Mouse (Mus musculus) MN1 (cell line): ENCODE results near the gene Myo15.
"Not testable (repeated sequence)": the region's sequence is repeated elsewhere in the genome, so short reads cannot be mapped to it uniquely, and the experiment has no call there.

Source experiments
- DNase-seq: peaks from one replicate; pipeline ENCODE4 v3.0.0-alpha.2; 2016; ENCODE audit warnings: low spot score

Myo15 gene

DNA sequence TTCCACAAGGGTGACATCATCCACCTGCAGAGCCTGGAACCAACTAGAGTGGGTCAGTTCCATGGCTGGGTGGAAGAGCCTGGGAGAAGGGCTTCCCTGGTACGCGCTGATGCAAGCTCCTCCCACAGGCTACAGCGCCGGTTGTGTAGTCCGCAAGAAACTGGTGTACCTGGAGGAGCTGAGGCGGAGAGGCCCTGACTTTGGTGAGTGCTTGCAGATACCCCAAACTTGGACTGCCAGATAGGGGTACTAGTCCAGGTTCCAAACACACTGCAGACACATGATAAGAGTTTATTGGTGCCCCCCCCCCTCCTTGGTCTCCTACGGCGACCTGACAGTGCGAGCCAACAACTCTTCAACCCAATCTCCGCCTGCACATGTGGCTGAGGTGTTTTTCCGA, 39.8 kb downstream of the Myo15 start:
- no peak for DNase-seq

DNA sequence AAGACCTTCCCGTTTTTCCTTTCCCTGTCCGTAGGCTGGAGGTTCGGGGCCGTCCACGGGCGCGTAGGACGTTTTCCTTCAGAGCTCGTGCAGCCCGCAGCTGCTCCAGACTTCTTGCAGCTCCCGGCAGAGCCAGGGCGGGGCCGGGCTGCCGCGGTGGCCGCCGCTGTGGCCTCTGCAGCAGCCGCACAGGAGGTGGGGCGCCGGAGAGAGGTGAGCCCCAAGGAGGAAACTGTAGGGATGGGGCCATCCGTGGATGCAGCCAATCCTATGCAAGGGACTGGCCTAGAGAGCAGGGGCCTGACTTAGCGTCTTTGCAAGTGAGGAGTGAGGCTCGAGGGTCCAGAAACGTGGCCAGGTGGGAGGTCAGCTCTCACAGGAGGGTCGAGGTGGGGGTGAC, 40.4 kb downstream of the Myo15 start:
- DNase-seq = no peak

DNA sequence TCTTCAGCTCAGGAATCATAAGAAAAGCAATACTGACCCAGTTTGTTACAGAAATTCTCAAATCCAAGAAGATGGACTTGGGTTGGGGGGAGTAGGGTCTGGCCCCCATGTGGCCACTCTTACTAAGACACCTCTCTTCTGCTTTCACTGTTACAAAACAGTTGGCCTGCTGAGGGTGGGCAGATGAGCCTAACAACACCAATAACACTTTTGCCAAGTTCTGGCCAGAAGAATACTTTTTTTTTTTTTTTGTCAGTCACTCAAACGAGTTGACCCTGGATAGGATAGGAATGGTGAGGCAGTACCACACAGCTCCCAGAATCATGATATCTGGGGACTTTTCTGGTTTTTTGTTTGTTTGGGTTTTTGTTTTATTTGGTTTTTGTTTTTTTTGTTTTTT, 42.8 kb downstream of the Myo15 start:
- no peak for DNase-seq

DNA sequence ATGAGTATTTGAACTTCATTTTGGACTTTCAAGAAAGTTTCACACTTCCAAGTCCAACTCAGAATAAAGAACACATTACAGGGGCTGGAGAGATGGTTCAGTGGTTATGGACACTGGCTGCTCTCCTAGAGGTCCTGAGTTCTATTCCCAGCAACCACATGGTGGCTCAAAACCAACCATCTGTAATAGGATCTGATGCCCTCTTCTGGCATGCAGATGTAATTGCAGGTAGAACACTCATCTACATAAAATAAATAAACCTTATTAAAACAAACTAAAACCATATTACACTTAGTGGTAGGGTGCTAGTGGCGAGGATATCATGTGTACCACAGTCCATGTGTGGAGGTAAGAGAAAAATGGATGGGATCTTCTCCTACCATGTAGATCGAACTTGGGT, 43.4 kb downstream of the Myo15 start:
- DNase-seq = no peak

DNA sequence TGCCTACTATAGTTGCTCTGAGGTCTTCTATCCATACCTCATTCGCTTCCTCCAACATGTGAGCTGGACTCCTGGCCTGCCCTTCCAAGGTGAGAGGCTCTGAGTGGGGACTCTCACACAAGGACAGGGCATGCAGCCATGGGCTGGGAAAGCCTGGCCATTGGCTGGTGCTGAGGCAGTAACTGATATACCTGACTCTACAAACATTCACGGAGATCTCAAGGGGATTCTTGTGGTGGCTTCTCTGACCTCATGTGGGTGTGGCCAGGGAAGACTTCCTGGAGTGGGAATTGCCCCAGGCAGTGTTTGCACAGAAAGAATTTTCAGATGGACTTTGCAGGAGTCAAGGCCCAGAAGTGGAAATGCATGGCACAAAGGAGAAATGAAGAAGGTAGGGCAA, 45.8 kb downstream of the Myo15 start:
- DNase-seq = no peak

DNA sequence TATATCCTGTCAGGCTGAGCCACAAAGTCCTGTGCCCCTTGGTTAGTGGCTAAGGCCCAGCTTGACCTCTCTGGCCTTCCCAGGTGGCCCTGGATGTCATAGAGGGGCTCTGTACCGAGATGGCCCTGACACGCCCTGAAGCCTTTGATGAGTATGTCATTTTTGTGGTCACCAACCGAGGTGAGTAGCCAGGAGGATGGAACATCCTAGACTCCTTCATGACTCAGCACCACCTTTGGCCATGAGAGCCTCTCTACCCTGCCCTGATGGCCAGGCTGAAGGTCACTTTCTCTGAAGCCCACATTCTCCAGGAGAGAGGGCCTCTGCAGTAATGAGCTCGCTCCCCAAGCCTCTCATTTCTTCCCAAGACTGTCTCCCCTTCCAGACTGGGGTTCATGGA, 49.2 kb downstream of the Myo15 start:
- DNase-seq = no peak

DNA sequence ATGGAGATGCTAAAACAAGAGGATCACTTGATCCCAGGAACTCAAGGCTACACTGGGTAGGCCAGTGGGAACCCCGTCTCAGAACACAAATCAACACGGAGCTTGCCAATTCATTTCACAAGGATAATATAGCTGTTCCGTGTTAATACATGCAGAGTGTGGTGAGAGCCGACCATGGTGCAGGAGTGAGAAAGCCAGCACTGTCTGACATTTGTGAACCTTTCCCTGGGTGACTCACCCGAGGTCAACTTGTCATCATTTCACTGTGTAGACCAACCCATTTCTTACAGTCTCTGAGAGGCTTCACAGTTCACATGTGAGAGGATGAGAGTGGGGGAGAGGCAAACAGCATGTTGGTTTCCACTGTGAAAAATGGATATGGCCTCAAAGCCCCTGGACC, 52.9 kb downstream of the Myo15 start:
- DNase-seq = no peak

DNA sequence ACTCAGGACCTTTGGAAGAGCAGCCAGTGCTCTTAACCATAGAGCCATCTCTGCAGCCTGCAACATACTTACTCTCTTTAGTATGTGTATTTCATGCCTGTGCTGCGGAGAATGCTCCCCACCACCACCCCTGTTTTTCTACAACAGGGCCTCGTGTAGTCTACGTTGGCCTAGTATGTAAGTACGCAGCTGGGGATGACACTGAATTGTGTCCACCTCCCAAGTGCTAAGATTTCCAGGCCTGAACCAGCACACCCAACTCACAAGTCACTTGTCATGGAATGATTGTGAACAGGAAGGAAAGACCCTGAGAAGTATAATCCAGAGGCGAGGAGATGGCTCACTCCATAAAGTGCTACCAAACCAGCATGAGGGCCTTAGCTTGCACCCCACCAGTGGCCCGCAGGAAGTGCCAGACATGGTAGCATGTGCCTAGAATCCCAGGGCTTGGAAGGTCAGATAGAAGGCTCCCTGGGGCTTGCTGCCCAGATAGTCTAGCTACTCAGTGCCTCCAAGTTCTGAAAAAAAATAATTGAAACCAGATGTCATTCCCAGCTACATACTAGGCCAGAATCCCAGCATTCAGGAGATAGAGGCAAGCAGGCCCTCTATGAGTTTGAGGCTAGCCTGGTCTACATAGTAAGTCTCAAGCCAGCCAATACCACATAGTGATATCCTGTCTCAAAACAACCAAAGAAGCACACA, 53.7 kb downstream of the Myo15 start:
- no peak for DNase-seq

DNA sequence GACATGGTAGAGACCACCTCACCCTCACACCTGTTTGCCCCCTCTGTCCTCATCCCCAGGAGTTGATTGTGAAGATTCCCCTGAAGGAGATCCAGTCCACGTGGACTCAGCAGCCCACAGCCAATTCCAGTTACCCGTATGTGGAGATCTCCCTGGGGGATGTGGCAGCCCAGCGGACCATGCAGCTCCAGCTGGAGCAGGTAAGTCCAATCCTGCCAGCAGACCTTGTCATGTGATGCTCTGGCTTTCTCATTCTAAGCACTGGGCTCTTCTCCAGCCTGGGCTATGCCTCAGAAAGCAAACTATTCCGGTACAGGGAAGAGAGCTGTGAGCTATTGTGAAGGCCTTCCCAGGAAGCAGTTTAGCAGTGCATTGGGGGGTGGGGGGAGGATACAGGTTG, 57.3 kb downstream of the Myo15 start:
- no peak for DNase-seq

DNA sequence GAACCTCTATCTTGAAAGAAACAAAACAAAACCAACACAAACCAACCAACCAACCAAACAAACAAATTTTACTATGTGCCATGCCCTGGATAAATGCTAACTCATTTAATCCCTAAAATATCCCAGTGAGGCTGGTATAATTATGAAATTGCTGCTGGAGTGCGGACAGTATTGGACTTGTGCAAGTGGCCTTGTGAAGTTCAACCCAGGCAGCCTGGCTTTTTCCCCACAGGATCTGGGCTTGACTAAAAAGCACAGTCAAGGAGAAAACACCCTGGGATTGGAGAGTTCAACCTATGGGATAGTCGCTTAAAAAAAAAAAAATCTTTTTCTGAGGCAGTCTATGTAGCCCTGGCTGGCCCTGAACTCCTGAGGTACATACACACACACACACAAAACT, 66.5 kb downstream of the Myo15 start:
- no peak for DNase-seq

DNA sequence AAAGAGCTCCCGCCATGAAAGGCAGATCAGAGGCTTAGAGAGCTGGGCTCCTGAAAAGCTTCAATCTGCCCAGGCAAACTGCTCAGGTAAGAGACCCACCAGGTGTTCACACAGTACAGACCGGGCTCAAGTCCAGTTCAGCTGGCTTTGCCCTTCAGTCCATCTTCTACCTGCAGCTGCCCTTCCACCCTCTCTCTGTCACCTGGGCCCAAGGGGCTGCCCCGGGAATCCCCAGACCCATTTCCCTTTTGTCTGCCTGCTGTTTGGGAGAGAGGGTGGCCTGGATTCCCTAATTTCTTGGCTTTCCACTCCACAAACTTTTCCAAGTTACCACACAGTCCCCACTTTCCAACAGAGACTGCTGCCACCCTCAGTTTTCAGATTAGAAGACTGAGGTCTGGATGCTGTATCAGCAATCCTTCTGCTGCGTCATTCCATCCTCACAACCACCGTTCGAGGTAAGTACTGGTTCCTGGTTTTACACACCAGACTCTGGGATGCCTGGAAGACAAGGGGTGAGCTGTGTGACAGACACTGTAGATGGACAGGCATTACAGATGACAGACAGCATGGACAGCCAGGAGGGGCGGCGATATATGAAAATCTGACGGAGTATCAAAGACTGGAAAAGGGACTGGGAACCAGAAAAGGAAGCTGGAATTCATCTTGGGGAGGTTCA, 67.2 kb downstream of the Myo15 start, which contains the start of gene Alkbh5:
TSS of gene Alkbh5 (plus strand) at position 202 of the 679 bp plus-strand sequence.
- peak; percentile 68 for DNase-seq

DNA sequence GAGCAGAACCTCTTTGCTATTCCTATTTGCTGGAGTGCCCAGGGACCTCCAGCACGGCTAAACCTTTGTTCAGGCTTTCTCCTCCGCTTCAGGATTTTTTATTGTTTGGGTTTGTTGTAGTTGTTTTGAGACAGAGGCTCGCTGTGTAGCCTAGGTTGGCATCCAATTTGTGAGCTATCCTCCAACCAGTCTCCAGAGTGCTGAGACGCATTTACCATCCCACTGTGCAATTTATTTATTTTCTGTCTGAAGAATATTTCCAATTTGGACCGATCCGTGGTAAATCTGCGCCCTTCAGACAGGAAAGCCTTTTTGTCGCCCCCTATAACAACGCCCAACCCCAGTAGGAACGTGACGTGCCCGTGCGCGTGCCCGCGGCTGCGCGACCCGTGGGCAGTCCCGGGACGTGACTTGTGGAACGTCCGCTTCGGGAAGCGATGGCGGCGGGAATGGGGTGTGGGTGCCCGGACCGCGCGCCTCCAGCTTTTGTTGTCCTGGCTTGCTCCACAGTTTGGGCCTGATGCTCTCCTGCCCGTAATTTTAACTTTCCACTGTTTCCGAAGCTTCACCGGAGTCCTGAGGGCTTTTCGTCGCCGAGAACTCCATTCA, 67.8 kb downstream of the Myo15 start:
- DNase-seq = peak; percentile 96

DNA sequence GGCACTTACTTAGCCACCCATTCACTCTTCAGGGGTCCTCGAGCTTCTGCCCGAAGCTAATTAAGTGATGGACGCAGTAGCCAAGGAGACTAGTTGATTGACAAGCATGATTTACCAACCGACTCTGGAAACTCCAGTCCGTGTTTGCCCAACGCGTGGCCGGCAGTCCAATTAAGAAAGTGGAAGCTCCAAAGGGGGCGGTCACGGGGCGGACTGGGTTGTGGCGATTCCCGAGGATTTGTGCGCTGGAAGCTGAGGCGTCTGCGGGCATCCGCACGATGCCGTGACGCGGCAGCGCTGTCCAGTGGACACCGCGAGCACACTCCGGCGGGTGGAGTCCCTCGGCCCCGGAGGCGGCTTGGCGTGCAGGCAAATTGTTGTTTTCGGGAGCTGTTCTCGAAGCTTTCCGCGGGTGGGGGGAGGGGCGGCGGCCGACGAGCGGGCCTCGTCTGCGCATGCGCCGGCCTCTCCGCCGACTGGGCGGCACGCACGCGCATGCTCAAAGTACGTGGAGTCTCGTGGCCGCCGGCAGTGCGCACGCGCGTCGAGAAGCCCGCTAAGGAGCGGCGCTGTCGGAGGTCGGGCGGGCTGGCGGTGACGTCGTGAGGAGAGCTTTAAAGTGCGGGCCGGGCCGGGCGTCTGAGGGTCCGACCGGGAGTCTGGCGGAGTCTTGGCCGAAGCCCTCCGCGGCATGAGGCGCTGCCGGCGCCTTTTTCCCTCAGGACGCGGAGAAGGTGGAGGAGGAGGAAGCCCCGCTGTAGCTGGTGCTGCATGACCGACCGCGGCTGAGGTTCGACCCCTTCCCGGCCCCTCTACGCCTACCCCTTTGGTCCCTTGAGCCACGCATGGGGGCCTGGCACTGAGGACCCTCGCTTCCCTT, 68.6 kb downstream of the Myo15 start:
- peak; percentile 99 for DNase-seq

DNA sequence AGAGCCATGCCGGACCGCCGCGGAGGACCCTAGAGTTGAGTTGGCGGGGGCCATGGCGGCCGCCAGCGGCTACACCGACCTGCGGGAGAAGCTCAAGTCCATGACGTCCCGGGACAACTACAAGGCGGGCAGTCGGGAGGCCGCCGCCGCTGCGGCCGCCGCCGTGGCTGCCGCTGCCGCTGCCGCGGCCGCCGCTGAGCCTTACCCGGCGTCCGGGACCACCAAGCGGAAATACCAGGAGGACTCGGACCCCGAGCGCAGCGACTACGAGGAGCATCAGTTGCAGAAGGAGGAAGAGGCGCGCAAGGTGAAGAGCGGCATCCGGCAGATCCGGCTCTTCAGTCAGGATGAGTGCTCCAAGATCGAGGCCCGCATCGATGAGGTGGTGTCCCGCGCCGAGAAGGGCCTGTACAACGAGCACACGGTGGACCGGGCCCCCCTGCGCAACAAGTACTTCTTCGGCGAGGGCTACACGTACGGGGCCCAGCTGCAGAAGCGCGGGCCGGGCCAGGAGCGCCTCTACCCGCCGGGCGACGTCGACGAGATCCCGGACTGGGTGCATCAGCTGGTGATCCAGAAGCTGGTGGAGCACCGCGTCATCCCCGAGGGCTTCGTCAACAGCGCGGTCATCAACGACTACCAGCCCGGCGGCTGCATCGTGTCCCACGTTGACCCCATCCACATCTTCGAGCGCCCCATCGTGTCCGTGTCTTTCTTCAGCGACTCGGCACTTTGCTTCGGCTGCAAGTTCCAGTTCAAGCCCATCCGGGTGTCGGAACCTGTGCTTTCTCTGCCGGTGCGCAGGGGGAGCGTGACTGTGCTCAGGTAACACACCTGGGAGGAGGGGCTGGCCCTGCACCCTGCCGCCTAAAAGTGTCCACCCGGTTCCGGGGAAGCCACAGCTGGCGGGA, 69.5 kb downstream of the Myo15 start:
- DNase-seq = peak; percentile 61

DNA sequence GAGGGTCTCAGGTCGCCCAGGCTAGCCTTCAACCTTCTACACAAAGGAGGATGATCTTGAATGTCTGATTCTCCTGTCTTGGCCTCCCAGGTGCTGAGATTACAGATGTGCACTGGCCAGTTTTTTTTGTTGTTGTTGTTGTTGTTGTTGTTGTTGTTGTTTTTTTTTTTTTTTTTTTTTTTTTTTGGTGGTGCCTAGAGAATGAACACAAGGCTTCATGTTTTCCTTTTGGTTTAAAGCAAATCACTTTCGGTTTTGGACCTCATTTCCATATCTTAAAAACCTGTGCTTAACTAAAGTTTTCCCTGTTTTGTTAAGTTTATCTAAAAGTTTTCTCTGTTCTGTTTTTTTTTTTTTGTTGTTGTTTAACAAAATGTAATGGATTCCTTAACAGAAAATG, 70.4 kb downstream of the Myo15 start:
- DNase-seq = peak; percentile 39

DNA sequence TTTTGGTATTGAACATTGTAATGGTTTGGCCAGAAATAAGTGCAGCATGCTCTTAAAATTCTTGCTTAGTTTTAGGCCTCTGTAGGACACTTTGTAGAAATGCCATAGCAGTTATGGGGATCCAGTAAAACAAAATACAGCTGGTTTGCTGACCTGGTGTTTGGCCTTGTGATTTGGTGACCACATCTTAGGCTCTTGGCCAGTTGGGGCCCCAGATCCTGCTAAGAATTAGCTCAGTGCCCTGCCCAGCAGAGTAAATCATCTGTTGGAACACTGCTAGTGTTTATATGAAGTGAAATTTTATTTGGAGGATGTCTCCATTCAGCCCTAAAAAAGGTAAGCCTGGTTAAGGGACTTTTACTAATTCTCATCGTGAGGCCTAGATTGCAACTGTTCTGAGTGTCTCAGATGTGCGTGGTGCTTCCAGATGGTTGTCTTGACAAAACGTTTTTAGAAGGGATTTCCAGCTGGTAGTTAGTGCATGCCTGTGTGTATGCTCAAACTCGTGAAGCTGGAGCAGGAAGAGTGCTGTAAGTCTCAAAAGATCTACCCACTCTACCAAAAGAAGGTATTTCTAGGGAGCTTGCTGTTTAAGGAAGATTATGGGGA, 71.0 kb downstream of the Myo15 start:
- peak; percentile 50 for DNase-seq

DNA sequence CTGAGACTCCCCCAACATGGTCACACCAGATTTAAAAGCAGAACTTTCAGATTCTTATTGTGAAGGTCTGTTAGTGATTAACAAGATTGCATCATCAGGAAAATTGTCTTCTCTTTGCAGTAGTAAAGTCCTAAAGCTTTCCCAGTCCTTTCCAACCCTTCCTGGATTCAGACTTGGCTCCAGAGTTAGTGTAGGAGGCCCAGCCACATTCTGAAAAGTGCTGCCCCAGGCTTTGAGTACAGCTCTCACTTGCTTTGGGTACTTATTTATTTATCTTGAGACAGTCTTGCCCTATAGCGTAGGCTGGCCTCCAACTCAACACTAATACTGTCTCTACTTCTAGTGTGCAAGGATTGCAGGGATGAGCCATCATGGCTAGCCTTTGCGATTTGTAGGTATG, 71.6 kb downstream of the Myo15 start:
- DNase-seq = peak; percentile 28

DNA sequence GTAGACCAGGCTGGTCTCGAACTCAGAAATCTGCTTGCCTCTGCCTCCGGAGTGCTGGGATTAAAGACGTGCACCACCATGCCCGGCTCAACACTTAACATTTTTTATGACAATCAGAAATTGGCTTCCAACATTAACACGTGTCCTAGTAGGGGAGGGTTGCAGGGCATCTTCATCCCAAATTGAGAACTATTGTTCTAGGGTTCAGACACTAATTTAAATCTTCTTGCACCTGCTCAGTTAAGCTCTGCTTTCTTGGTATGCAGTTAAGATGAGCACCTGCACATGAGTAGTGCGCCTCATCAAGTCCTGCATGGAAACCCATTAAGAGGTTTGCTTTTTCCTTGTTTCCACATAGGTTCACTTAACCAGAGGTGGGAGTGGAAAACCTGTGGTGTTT, 72.7 kb downstream of the Myo15 start:
- DNase-seq = no peak

DNA sequence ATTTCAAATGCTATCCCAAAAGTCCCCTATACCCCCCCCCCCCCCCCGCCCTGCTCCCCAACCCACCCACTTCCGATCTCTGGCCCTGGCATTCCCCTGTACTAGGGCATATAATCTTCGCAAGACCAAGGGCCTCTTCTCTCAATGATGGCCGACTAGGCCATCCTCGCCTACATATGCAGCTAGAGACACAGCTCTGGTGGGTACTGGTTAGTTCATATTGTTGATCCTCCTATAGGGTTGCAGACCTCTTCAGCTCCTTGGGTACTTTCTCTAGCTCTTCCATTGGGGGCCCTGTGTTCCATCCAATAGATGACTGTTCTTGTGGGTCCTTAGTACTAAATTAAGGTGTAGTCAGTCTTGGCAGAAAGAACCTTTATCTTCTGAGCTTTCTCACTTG, 74.1 kb downstream of the Myo15 start:
- DNase-seq = not testable (repeated sequence)

DNA sequence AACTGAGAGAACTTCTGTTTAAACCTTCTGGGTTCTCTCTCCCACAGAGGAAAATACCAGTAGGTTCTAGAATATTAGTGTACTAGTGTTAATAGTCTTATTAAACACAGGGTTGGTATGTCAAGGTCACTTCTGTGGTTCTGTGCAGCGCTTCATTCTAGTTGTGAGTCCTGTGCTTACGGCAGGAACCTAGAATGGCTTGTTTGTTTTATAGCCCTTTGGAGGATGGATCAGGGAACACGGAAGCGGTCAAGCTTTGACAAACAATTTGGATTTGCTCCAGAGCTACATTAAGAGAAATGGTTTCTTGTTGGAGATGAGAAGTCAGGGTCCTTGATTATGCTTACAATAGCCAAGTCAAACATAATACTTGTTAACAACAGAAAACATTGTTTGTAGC, 76.3 kb downstream of the Myo15 start:
- DNase-seq = no peak

DNA sequence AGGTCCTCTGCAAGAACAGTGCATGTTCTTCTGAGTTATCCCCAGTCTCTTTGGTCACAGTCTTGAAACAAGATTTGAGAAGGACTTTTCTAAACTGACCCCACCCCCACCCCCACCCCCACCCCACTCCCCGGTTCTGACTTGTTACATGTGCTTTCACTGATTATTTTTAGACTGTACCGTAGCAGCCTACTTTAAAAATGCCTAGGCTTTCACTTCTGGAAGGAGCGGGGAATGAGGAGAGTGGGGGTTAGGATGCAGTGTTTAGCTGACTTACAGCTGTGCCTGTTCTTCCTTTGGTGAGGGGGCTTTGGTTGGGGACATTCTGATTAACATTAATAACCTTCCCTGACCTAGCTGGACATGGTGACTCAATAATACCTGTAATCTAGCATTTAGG, 79.0 kb downstream of the Myo15 start:
- no peak for DNase-seq
